Mouse (Mus musculus): ENCODE measurements around the gene Btaf1.

DNA sequence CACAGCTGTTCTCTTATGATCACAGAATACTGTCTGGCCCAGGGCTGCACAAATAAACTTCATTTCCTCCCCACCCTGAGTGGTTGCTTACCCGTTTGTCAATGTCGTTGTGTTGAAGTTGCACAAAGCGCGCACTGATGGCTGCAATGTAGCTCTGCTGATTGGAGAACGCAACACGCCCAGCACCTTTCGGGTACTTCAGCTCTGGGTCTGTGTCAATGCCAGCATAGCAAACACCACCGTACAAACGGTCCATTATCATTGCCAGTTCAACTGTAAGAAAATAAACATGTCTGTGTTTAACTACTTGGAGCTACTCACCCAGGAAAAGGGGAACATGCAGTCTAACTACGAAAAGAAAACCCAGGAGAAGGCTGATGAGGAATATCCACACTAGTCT is 118.6 kb downstream of the Btaf1 start:
- TF ChIP-seq CTCF (IDR thresholded peaks at IDR 0.05; ENCODE audit: low read depth, low read length) (no peak), POLR2A (IDR thresholded peaks at IDR 0.05; ENCODE audit: borderline replicate concordance, low read depth, low read length) (no peak)

Measured in bone marrow macrophage, adult 2 months (primary cell).